Mouse (Mus musculus) G1E (cell line): ENCODE data around the gene Cpt1c.

Experiments used
- CTCF ChIP-seq: IDR thresholded peaks from 2 replicates; pipeline ENCODE4 v1.5.1; 2012; ENCODE audit warnings: low read depth, low read length, inconsistent platforms, mixed read lengths
- GATA1 ChIP-seq: IDR thresholded peaks from 2 replicates; pipeline ENCODE4 v1.6.1; 2012; ENCODE audit warnings: borderline replicate concordance, low read length, inconsistent platforms, mixed read lengths

GRCm38 (mm10) chr7:45019031-45019571, 44.5 kb upstream of the Cpt1c start:
- TF ChIP-seq CTCF, result no peak
- TF ChIP-seq GATA1, result no peak
